11 mouse cellular contexts compared by ENCODE assay signal in genomic region chr2:153499154-153499553, GRCm38 (mm10). TPM values are rescaled to one million over a fixed set of nuclear protein-coding genes. Genes with fewer than 3 reads are reported as not detected.
A peak's percentile ranks its signal among the peaks of the same experiment; 100 is the strongest.
DNase-seq lines count a peak whose midpoint lies in the region; ATAC-seq and TF ChIP-seq lines count a peak whose summit lies in the region.
"Had no signal": no experiment of that assay in that cellular context is flagged by ENCODE, and none has a peak within 500 bp of the region (broad histone marks: within the 10 kb centered on the region; RNA-seq: fewer than 3 reads in every experiment).

No protein-coding gene starts in this region.

- H3K4me3 ChIP-seq in left cerebral cortex, adult 2 months, result no peak overlapping the region

- DNase-seq in cerebellum, adult 18-20 months, result peak; percentile 68
- peak in 1 of 2 experiments; percentile 42 for DNase-seq in left cerebral cortex, adult 2 months (ENCODE audit: extremely low spot score in 1 of 2, low spot score in 2 of 2)
- DNase-seq in left cerebral cortex, postnatal 36 days (ENCODE audit: low spot score in 2 of 2), result no peak
- peak; percentile 62 for DNase-seq in c-Kit-positive CD71-positive TER-119-positive erythroid progenitor cells, embryonic 14.5 days (ENCODE audit: low spot score)
- peak; percentile 65 for DNase-seq in lung, postnatal 36 days
- DNase-seq in gastrocnemius, postnatal 14 days, result no peak
- DNase-seq in B cell, adult 2 months, result no peak
- DNase-seq: retina, postnatal 1 day had no signal

- intact Hi-C loops in left cerebral cortex, adult 2 months (cut with DNase I), result loop anchor here (5.0 to 10.0 kb wide), 2 partner anchors 88 to 246 kb away; partner anchors contain the start of gene Mapre1
- intact Hi-C loops in left cerebral cortex, postnatal 36 days (cut with DNase I), result no loop called here
- intact Hi-C loops in gastrocnemius, postnatal 14 days (cut with DNase I; ENCODE audit: low total_unique reads), result no loop called here

- no peak for ATAC-seq in cerebellum, adult (ENCODE audit: insufficient number of reproducible peaks, low FRiP score, low TSS enrichment)

- peak; percentile 57 for TF ChIP-seq CTCF in left cerebral cortex, adult 2 months (IDR thresholded peaks at IDR 0.05)

- H3K27ac ChIP-seq in left cerebral cortex, adult 2 months, result no peak overlapping the region

RNA-seq across cellular contexts. Expression of gene 4930404H24Rik, which starts 6.6 kb away (rescaled TPM):
- total RNA-seq in left cerebral cortex, adult 2 months (2021), result not detected
- not detected for total RNA-seq in left cerebral cortex, postnatal 36 days (2021)
- total RNA-seq in gastrocnemius, postnatal 14 days (2021), result not detected
- total RNA-seq: left cerebral cortex, postnatal 25 days; monocyte, adult 5-6 weeks had no signal

RNA-seq across cellular contexts. Expression of gene Nol4l, which starts 30.6 kb away (rescaled TPM):
- total RNA-seq in left cerebral cortex, adult 2 months (2021), result 10 to 100 TPM; 45.0 to 51.3 TPM
- 10 to 100 TPM; 46.4 to 50.2 TPM for total RNA-seq in left cerebral cortex, postnatal 36 days (2021)
- total RNA-seq in gastrocnemius, postnatal 14 days (2021), result 1 to 10 TPM; 3.0 to 3.3 TPM

Comparison
In these comparisons a context has a peak if more than half of its experiments do, and no peak if none do; other contexts are left out.
1. DNase-seq: peak in cerebellum, adult 18-20 months (2 of 2), c-Kit-positive CD71-positive TER-119-positive erythroid progenitor cells, embryonic 14.5 days (single experiment) and lung, postnatal 36 days (single experiment); none in left cerebral cortex, postnatal 36 days (0 of 2), gastrocnemius, postnatal 14 days (single experiment) and B cell, adult 2 months (0 of 2).
2. RNA of gene Nol4l, which starts 30.6 kb away (total RNA-seq): 45.0 to 51.3 TPM in left cerebral cortex, adult 2 months and 46.4 to 50.2 TPM in left cerebral cortex, postnatal 36 days; 3.0 to 3.3 TPM in gastrocnemius, postnatal 14 days; every median in the first group is over 10 times any median in the second.